Mouse (Mus musculus): ENCODE measurements around the gene Dmpk.

DNA sequence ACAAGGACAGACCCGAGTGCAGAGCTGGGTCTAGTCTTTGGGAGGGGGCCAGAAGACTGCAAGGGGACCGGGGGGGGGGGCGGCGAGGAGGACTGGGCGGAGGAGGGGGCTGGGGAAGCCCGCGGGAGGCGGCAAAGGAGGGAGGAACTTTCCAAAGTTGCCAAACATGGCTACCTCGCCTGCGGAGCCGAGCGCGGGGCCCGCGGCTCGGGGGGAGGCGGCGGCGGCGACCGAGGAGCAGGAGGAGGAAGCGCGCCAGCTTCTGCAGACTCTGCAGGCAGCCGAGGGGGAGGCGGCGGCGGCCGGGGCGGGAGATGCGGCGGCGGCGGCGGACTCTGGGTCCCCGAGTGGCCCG lies 10.8 kb downstream of the Dmpk start, which contains the start of gene Six5:
- TF ChIP-seq POLR2A (IDR thresholded peaks at IDR 0.05; ENCODE audit: control insufficient read depth, extremely low read depth, insufficient read depth, low read length, poor library complexity) (no peak; the same call in 1 of the 2 replicates), CTCF (IDR thresholded peaks at IDR 0.05; ENCODE audit: borderline replicate concordance, control insufficient read depth, extremely low read depth, insufficient read depth, low read length, poor library complexity) (no peak)
